12 mouse cellular contexts compared by ENCODE assay signal in genomic region chr11:96110950-96111349, GRCm38 (mm10). TPM values are rescaled to one million over a fixed set of nuclear protein-coding genes. Genes with fewer than 3 reads are reported as not detected.
"Had no signal": no experiment of that assay in that cellular context is flagged by ENCODE, and none has a peak within 500 bp of the region (broad histone marks: within the 10 kb centered on the region; RNA-seq: fewer than 3 reads in every experiment).

No protein-coding gene starts in this region.

RNA-seq across cellular contexts. Expression of gene Calcoco2, which starts 0.8 kb away (rescaled TPM):
- total RNA-seq: layer of hippocampus, postnatal 36 days; left cerebral cortex, adult 8-10 months; left cerebral cortex, postnatal 25 days had no signal
- polyA plus RNA-seq: kidney, embryonic 15.5 days; limb, embryonic 11.5 days; limb, embryonic 15.5 days; liver, embryonic 13.5 days; macrophage; midbrain, embryonic 11.5 days; midbrain, embryonic 15.5 days; neural tube, embryonic 13.5 days; spleen, adult 2 months had no signal

RNA-seq across cellular contexts. Expression of gene Ttll6, which starts 22.6 kb away (rescaled TPM):
- total RNA-seq: left cerebral cortex, postnatal 25 days had no signal
- polyA plus RNA-seq: kidney, embryonic 15.5 days; limb, embryonic 15.5 days; liver, embryonic 13.5 days; macrophage; midbrain, embryonic 11.5 days; neural tube, embryonic 13.5 days; spleen, adult 2 months had no signal
